Mouse (Mus musculus) midbrain, embryonic 13.5 days (tissue): ENCODE data around the gene Krcc1. TPM values are rescaled to one million over a fixed set of nuclear protein-coding genes. Genes with fewer than 3 reads are reported as not detected.

ENCODE experiments used
- ATAC-seq: fragments of 200-750 bp; cut with Nextera tagmentation; 2 replicates; pipeline ENCODE4 v1.8.0; 2017; ENCODE audit warnings: mild to moderate bottlenecking, moderate TSS enrichment, moderate library complexity
- H3K27ac ChIP-seq: fragments of 300-500 bp; sonication (generic); 2 replicates; pipeline ENCODE4 v1.5.1; 2015; ENCODE audit warnings: inconsistent platforms, mild to moderate bottlenecking, moderate library complexity
- H3K27me3 ChIP-seq: fragments of 300-500 bp; sonication (generic); 2 replicates; pipeline ENCODE4 v1.6.1; 2015; ENCODE audit warnings: mild to moderate bottlenecking, inconsistent platforms
- H3K36me3 ChIP-seq: fragments of 300-500 bp; sonication (generic); 2 replicates; pipeline ENCODE4 v1.6.1; 2015; ENCODE audit warnings: mild to moderate bottlenecking, inconsistent platforms
- H3K4me1 ChIP-seq: fragments of 300-500 bp; sonication (generic); replicated peaks from 2 replicates; pipeline ENCODE4 v1.6.1; 2015; ENCODE audit warnings: inconsistent platforms
- H3K4me2 ChIP-seq: fragments of 300-500 bp; sonication (generic); replicated peaks from 2 replicates; pipeline ENCODE4 v1.6.1; 2015; ENCODE audit warnings: moderate library complexity, mild to moderate bottlenecking, inconsistent platforms
- H3K4me3 ChIP-seq: fragments of 300-500 bp; sonication (generic); replicated peaks from 2 replicates; pipeline ENCODE4 v1.5.1; 2015; ENCODE audit warnings: mild to moderate bottlenecking, inconsistent platforms
- H3K9ac ChIP-seq: fragments of 300-500 bp; sonication (generic); replicated peaks from 2 replicates; pipeline ENCODE4 v1.6.1; 2015; ENCODE audit warnings: mild to moderate bottlenecking, inconsistent platforms
- H3K9me3 ChIP-seq: fragments of 300-500 bp; sonication (generic); 2 replicates; pipeline ENCODE4 v1.6.1; 2016; ENCODE audit warnings: mild to moderate bottlenecking, inconsistent platforms
- WGBS: fragments of 180-500 bp; shearing (Covaris S2); methylation state at CpG from one replicate; pipeline ENCODE4 v1.1.7; 2015; 5-methylcytosine and 5-hydroxymethylcytosine counted together
- polyA plus RNA-seq: library from polyadenylated mRNA; unstranded; fragments of >200 nt; fragmentation: Nextera tagmentation; extraction: Ambion mirVana; gene quantifications from 2 replicates; pipeline ENCODE4 v1.2.1, GENCODE M21; 2015

Gene Krcc1
- polyA plus RNA-seq: 21.0 and 25.1 TPM in 2 replicates

GRCm38 (mm10) chr6:71271389-71272315 is at the start of gene Krcc1:
Gene Krcc1, plus strand, starts transcription at chr6:71271677.
- WGBS: under 1% methylated on average over 67 of the region's 84 CpGs
- H3K36me3 ChIP-seq: no peaks in the 10 kb centered on the region
- peak within 1 kb of the TSS; percentile 65 for H3K4me2 ChIP-seq
- H3K4me3 ChIP-seq: peak within 1 kb of the TSS; percentile 91
- peak; percentile 94 for ATAC-seq
- H3K9me3 ChIP-seq: no peaks in the 10 kb centered on the region
- peak within 1 kb of the TSS; percentile 96 for H3K27ac ChIP-seq
- H3K27me3 ChIP-seq: no peaks in the 10 kb centered on the region
- peaks cover 19% of the 10 kb centered on the region for H3K4me1 ChIP-seq
- peak within 1 kb of the TSS; percentile 98 for H3K9ac ChIP-seq

GRCm38 (mm10) chr6:71224184-71224943 is 47.1 kb upstream of the Krcc1 start:
- Histone ChIP-seq H3K9me3 (no peaks in the 10 kb centered on the region), H3K27ac (no peak overlapping the region), H3K4me3 (no peak overlapping the region), H3K4me1 (peaks cover 14% of the 10 kb centered on the region), H3K27me3 (no peaks in the 10 kb centered on the region), H3K9ac (no peak overlapping the region), H3K4me2 (no peak overlapping the region), H3K36me3 (no peaks in the 10 kb centered on the region)
- no peak for ATAC-seq
- 84% methylated on average over 3 of the region's 3 CpGs for WGBS

GRCm38 (mm10) chr6:71226544-71226943 is 44.9 kb upstream of the Krcc1 start:
- Histone ChIP-seq H3K9me3 (no peaks in the 10 kb centered on the region), H3K4me1 (peaks cover 14% of the 10 kb centered on the region), H3K27ac (no peak overlapping the region), H3K27me3 (no peaks in the 10 kb centered on the region), H3K4me3 (no peak overlapping the region), H3K4me2 (no peak overlapping the region), H3K9ac (no peak overlapping the region), H3K36me3 (no peaks in the 10 kb centered on the region)
- WGBS: 14% methylated on average over 6 of the region's 6 CpGs
- no peak for ATAC-seq

- no peak overlapping the region for H3K4me2 ChIP-seq
These were observed 44.2 kb upstream of the Krcc1 start for GRCm38 (mm10) chr6:71227157-71227770.

GRCm38 (mm10) chr6:71235121-71235520 is 36.4 kb upstream of the Krcc1 start:
- Histone ChIP-seq H3K36me3 (no peaks in the 10 kb centered on the region), H3K9me3 (no peaks in the 10 kb centered on the region), H3K4me2 (no peak overlapping the region), H3K4me1 (no peaks in the 10 kb centered on the region), H3K4me3 (no peak overlapping the region), H3K27ac (no peak overlapping the region), H3K9ac (no peak overlapping the region), H3K27me3 (no peaks in the 10 kb centered on the region)
- no peak for ATAC-seq
- 89% methylated on average over 13 of the region's 13 CpGs for WGBS

More at GRCm38 (mm10) chr6:71227157-71227770, 44.2 kb upstream of the Krcc1 start:
- no peak for ATAC-seq
- H3K9me3 ChIP-seq: no peaks in the 10 kb centered on the region
- 4% methylated on average over 7 of the region's 7 CpGs for WGBS
- no peak overlapping the region for H3K4me3 ChIP-seq
- H3K36me3 ChIP-seq: no peaks in the 10 kb centered on the region
- no peaks in the 10 kb centered on the region for H3K27me3 ChIP-seq
- H3K27ac ChIP-seq: no peak overlapping the region
- peaks cover 14% of the 10 kb centered on the region for H3K4me1 ChIP-seq
- no peak overlapping the region for H3K9ac ChIP-seq

GRCm38 (mm10) chr6:71235944-71236343 is 35.5 kb upstream of the Krcc1 start:
- no peak overlapping the region for H3K27ac ChIP-seq
- H3K27me3 ChIP-seq: no peaks in the 10 kb centered on the region
- no peak overlapping the region for H3K4me3 ChIP-seq
- WGBS: 77% methylated on average over 3 of the region's 3 CpGs
- no peak for ATAC-seq
- H3K4me1 ChIP-seq: no peaks in the 10 kb centered on the region
- H3K36me3 ChIP-seq: no peaks in the 10 kb centered on the region
- H3K9me3 ChIP-seq: no peaks in the 10 kb centered on the region
- H3K9ac ChIP-seq: no peak overlapping the region
- H3K4me2 ChIP-seq: no peak overlapping the region

GRCm38 (mm10) chr6:71236506-71236905 is 35.0 kb upstream of the Krcc1 start:
- H3K4me2 ChIP-seq: no peak overlapping the region
- no peaks in the 10 kb centered on the region for H3K9me3 ChIP-seq
- ATAC-seq: no peak
- 80% methylated on average over 6 of the region's 6 CpGs for WGBS
- no peaks in the 10 kb centered on the region for H3K4me1 ChIP-seq
- H3K9ac ChIP-seq: no peak overlapping the region
- H3K4me3 ChIP-seq: no peak overlapping the region
- no peaks in the 10 kb centered on the region for H3K36me3 ChIP-seq
- no peaks in the 10 kb centered on the region for H3K27me3 ChIP-seq
- no peak overlapping the region for H3K27ac ChIP-seq

- H3K36me3 ChIP-seq: no peaks in the 10 kb centered on the region
- WGBS: 92% methylated on average over 6 of the region's 6 CpGs
- H3K9ac ChIP-seq: no peak overlapping the region
- no peaks in the 10 kb centered on the region for H3K27me3 ChIP-seq
- H3K4me3 ChIP-seq: no peak overlapping the region
- no peak overlapping the region for H3K4me2 ChIP-seq
- no peak for ATAC-seq
- H3K27ac ChIP-seq: no peak overlapping the region
- H3K4me1 ChIP-seq: no peaks in the 10 kb centered on the region
- no peaks in the 10 kb centered on the region for H3K9me3 ChIP-seq
These were observed 34.4 kb upstream of the Krcc1 start for GRCm38 (mm10) chr6:71237031-71237431.

GRCm38 (mm10) chr6:71239069-71239750 is 32.3 kb upstream of the Krcc1 start:
- 93% methylated on average over 26 of the region's 26 CpGs for WGBS
- no peaks in the 10 kb centered on the region for H3K4me1 ChIP-seq
- no peak for ATAC-seq

GRCm38 (mm10) chr6:71240831-71241230 is 30.6 kb upstream of the Krcc1 start:
- H3K27me3 ChIP-seq: no peaks in the 10 kb centered on the region
- no peak overlapping the region for H3K27ac ChIP-seq
- no peaks in the 10 kb centered on the region for H3K4me1 ChIP-seq
- H3K9me3 ChIP-seq: no peaks in the 10 kb centered on the region
- H3K4me3 ChIP-seq: no peak overlapping the region
- no peaks in the 10 kb centered on the region for H3K36me3 ChIP-seq
- H3K9ac ChIP-seq: no peak overlapping the region
- no peak overlapping the region for H3K4me2 ChIP-seq
- WGBS: 91% methylated on average over 7 of the region's 7 CpGs
- ATAC-seq: no peak

More at GRCm38 (mm10) chr6:71239069-71239750, 32.3 kb upstream of the Krcc1 start:
- Histone ChIP-seq H3K9ac (no peak overlapping the region), H3K27me3 (no peaks in the 10 kb centered on the region), H3K36me3 (no peaks in the 10 kb centered on the region), H3K9me3 (no peaks in the 10 kb centered on the region), H3K27ac (no peak overlapping the region), H3K4me3 (no peak overlapping the region), H3K4me2 (no peak overlapping the region)

GRCm38 (mm10) chr6:71242811-71243210 is 28.7 kb upstream of the Krcc1 start:
- no peaks in the 10 kb centered on the region for H3K27me3 ChIP-seq
- H3K4me3 ChIP-seq: no peak overlapping the region
- 83% methylated on average over 1 of the region's 1 CpGs for WGBS
- H3K4me2 ChIP-seq: no peak overlapping the region
- H3K4me1 ChIP-seq: no peaks in the 10 kb centered on the region
- no peak for ATAC-seq
- H3K9ac ChIP-seq: no peak overlapping the region
- H3K27ac ChIP-seq: no peak overlapping the region
- no peaks in the 10 kb centered on the region for H3K9me3 ChIP-seq
- no peaks in the 10 kb centered on the region for H3K36me3 ChIP-seq
